Mouse (Mus musculus): Measurements from ENCODE around the gene Ube3b. TPM values are rescaled to one million over a fixed set of nuclear protein-coding genes. Genes with fewer than 3 reads are reported as not detected.

Gene Ube3b
- polyA plus RNA-seq, 1 experiment from 2014 or later, result 55.2 TPM

DNA sequence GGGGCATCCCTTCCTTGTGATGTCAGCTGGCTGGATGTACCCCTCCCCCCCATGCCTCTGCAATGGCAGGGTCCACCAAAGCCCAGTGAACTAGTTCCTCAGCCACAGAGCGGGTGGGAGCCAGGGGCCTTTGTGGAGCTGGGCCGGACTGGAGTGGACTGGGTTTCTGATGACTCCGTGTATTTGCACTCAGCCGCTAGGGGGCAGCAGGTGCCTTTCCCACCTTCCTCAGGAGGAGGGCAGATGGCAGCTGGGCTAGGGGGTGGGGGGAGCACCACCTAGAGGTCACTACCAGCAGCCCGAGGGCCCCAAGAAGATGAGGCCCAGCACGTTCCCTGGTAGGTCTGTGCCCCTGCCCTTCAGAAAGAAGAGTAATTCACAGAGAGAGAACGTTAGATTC lies 80.8 kb downstream of the Ube3b start:
- H3K9ac ChIP-seq (ENCODE audit: low read depth, low read length), result no peak overlapping the region
- no peaks in the 10 kb centered on the region for H3K9me3 ChIP-seq (ENCODE audit: control insufficient read depth, low read length)
- H3K27ac ChIP-seq (ENCODE audit: low read depth, low read length), result peak overlapping the region; percentile 67; the same call in 1 of the 2 replicates

DNA sequence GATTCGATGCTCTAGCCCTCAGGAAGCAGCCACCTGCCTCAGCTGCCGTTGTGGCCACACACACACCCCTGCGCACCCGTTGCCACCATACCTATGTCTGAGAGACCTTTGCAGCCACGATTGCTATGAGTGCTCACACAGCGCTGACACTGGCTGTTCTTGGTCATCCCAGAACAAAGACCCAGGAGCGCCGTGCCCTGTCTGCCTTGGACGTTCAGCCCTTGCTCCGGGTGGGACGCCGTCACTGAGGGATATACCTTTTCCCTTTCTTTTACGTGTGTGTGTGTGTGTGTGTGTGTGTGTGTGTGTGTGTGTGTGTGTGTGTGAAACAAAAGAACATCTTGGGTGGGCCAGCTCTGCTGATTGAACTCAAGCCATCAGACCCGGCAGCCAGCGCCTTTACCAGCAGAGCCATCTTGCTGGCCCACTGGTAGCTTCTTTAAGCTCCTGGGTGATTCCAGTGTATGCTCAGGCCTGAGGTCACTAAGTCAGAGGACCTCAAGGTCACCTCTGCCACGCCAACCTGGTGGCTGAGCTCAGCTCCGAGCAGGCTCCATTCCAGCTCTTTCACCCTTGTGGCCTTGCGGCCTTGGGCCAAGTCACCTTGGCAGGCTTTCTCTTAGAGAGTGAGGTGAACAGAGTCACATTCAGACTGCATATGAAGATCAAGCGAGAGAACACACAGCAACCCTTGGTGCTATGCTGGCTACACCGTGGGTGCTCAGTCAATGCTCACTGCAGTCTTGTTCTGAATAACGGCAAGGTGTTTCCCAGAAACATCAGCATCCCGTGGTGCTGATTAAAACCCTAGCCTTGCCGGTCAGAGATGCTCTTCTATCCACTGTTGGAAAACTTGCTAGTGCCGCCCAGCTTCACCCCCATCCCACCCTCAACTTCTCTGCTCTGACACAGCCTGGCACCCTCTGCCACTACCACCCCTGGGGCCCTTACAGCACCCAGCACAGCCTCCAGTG lies 81.9 kb downstream of the Ube3b start:
- 87% methylated on average over 24 of the region's 24 CpGs for WGBS

More for the DNA sequence above, 80.8 kb downstream of the Ube3b start:
- peaks cover 24% of the 10 kb centered on the region; the same call in 1 of the 2 replicates for H3K4me1 ChIP-seq (ENCODE audit: control insufficient read depth, insufficient read depth, low read length)
- no peak overlapping the region for H3K4me3 ChIP-seq (ENCODE audit: low read length)
- no peak overlapping the region for H3K4me2 ChIP-seq (replicated peaks; ENCODE audit: low read depth, low read length)
- no peaks in the 10 kb centered on the region for H3K36me3 ChIP-seq (ENCODE audit: control insufficient read depth, insufficient read depth, low read length)
- peak; percentile 51 for ATAC-seq (ENCODE audit: low FRiP score, low TSS enrichment)
- WGBS, result 6% methylated on average over 7 of the region's 7 CpGs
- peaks cover under 1% of the 10 kb centered on the region; the same call in 1 of the 2 replicates for H3K27me3 ChIP-seq (ENCODE audit: control insufficient read depth, insufficient read depth, low read length)

DNA sequence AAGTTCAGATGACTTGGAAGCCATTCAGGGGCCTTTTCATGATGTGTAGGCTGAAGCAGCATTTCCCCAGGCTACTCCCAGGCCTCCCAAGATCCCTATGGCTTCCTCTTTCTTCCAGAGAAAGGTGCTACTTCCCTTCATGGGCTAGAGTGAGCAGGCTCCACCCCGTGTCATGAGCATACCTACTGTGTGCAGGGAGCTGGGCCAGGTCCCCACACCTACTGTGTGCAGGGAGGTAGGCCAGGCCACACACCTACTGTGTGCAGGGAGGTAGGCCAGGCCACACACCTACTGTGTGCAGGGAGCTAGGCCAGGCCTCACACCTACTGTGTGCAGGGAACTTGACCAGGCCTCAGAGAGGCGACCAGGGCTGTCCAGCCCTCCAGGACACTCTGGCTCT lies 84.2 kb downstream of the Ube3b start:
- 71% methylated on average over 2 of the region's 2 CpGs for WGBS
- peaks cover 40% of the 10 kb centered on the region for H3K4me1 ChIP-seq (ENCODE audit: control insufficient read depth, insufficient read depth, low read length)

More for the DNA sequence above, 81.9 kb downstream of the Ube3b start:
- Histone ChIP-seq H3K27me3 (ENCODE audit: control insufficient read depth, insufficient read depth, low read length) (peaks cover 3% of the 10 kb centered on the region; the same call in 1 of the 2 replicates), H3K27ac (ENCODE audit: low read depth, low read length) (no peak overlapping the region), H3K4me3 (ENCODE audit: low read length) (no peak overlapping the region), H3K4me1 (ENCODE audit: control insufficient read depth, insufficient read depth, low read length) (peaks cover 35% of the 10 kb centered on the region), H3K4me2 (replicated peaks; ENCODE audit: low read depth, low read length) (no peak overlapping the region), H3K9ac (ENCODE audit: low read depth, low read length) (no peak overlapping the region), H3K36me3 (ENCODE audit: control insufficient read depth, insufficient read depth, low read length) (no peaks in the 10 kb centered on the region), H3K9me3 (ENCODE audit: control insufficient read depth, low read length) (no peaks in the 10 kb centered on the region)
- ATAC-seq (ENCODE audit: low FRiP score, low TSS enrichment), result no peak

DNA sequence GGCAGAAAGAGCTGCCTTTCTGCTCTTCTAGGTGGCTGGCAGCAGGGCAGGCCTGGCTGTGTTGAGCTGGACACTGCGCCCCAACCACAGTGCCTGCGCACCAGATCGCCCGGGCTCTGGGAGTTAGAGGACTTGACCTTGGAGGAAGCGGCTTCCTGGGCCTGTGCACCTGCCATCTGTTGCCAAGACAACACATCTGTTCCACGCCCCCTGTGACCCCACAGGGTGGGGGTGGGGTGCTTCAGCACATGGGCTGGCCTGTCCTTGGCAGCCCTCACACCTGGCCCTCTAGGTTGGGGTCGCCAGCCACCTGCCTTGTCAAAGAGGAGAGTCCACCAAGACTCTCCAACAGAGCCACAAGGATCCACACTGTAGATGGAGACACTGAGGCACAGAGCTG lies 85.2 kb downstream of the Ube3b start:
- Histone ChIP-seq H3K4me2 (replicated peaks; ENCODE audit: low read depth, low read length) (no peak overlapping the region), H3K27me3 (ENCODE audit: control insufficient read depth, insufficient read depth, low read length) (peaks cover 3% of the 10 kb centered on the region; the same call in 1 of the 2 replicates), H3K4me1 (ENCODE audit: control insufficient read depth, insufficient read depth, low read length) (peaks cover 35% of the 10 kb centered on the region), H3K9ac (ENCODE audit: low read depth, low read length) (no peak overlapping the region), H3K27ac (ENCODE audit: low read depth, low read length) (no peak overlapping the region), H3K9me3 (ENCODE audit: control insufficient read depth, low read length) (no peaks in the 10 kb centered on the region), H3K4me3 (ENCODE audit: low read length) (no peak overlapping the region), H3K36me3 (ENCODE audit: control insufficient read depth, insufficient read depth, low read length) (no peaks in the 10 kb centered on the region)
- WGBS, result 59% methylated on average over 7 of the region's 7 CpGs
- no peak for ATAC-seq (ENCODE audit: low FRiP score, low TSS enrichment)

More for the DNA sequence above, 84.2 kb downstream of the Ube3b start:
- no peak for ATAC-seq (ENCODE audit: low FRiP score, low TSS enrichment)
- H3K9ac ChIP-seq (ENCODE audit: low read depth, low read length), result no peak overlapping the region
- H3K9me3 ChIP-seq (ENCODE audit: control insufficient read depth, low read length), result no peaks in the 10 kb centered on the region
- H3K27me3 ChIP-seq (ENCODE audit: control insufficient read depth, insufficient read depth, low read length), result peaks cover 3% of the 10 kb centered on the region; the same call in 1 of the 2 replicates
- no peak overlapping the region for H3K4me2 ChIP-seq (replicated peaks; ENCODE audit: low read depth, low read length)
- no peak overlapping the region for H3K27ac ChIP-seq (ENCODE audit: low read depth, low read length)
- no peak overlapping the region for H3K4me3 ChIP-seq (ENCODE audit: low read length)
- H3K36me3 ChIP-seq (ENCODE audit: control insufficient read depth, insufficient read depth, low read length), result no peaks in the 10 kb centered on the region

DNA sequence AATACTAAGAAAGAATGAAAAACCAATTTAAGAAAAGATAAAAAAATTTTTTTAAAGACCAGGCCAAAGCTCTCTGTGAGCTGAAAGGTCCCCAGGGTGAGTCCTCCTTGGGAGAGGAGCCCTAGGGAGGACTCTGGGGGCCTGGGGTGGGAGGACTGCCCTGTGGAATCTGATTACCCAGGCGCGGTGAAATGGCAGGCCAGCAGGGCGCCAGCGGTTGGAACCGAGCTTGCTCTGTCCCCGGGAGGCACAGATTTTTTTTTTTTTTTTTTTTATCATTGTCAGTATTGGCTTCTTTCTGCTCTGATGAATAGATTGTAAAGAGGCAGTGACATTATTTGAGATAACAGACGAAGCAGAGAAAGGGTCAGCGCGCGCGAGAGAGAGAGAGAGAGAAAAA lies 86.6 kb downstream of the Ube3b start:
- 2% methylated on average over 11 of the region's 11 CpGs for WGBS
- Histone ChIP-seq H3K9me3 (ENCODE audit: control insufficient read depth, low read length) (no peaks in the 10 kb centered on the region), H3K4me3 (ENCODE audit: low read length) (peak overlapping the region; percentile 22), H3K27ac (ENCODE audit: low read depth, low read length) (peak overlapping the region; percentile 88; the same call in 1 of the 2 replicates), H3K4me1 (ENCODE audit: control insufficient read depth, insufficient read depth, low read length) (peaks cover 29% of the 10 kb centered on the region), H3K9ac (ENCODE audit: low read depth, low read length) (peak overlapping the region; percentile 42; the same call in 1 of the 2 replicates), H3K36me3 (ENCODE audit: control insufficient read depth, insufficient read depth, low read length) (no peaks in the 10 kb centered on the region), H3K4me2 (replicated peaks; ENCODE audit: low read depth, low read length) (peak overlapping the region; percentile 49), H3K27me3 (ENCODE audit: control insufficient read depth, insufficient read depth, low read length) (peaks cover 3% of the 10 kb centered on the region; the same call in 1 of the 2 replicates)
- peak; percentile 53 for ATAC-seq (ENCODE audit: low FRiP score, low TSS enrichment)

DNA sequence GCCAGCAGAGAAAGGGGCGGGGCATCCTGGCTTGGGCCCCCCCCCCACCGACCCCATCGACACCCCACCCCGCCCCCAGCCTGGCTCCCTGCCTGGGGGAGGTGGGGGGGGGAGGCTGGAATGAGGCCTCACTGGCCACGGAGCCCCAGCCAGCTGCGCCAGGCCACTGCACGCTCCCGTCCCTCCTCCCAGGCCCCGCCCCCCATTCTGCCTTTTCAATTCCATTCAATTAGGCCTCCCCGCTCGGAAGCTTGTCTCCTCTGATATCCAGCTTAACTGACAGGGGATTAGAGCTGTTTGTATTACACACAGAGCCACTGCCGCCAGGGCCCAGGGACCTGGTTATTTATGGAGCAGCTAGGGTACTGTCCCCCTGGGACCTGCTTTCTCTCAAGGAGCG lies 87.0 kb downstream of the Ube3b start:
- H3K4me2 ChIP-seq (replicated peaks; ENCODE audit: low read depth, low read length), result peak overlapping the region; percentile 49
- no peaks in the 10 kb centered on the region for H3K36me3 ChIP-seq (ENCODE audit: control insufficient read depth, insufficient read depth, low read length)
- H3K27me3 ChIP-seq (ENCODE audit: control insufficient read depth, insufficient read depth, low read length), result peaks cover 3% of the 10 kb centered on the region; the same call in 1 of the 2 replicates
- peak overlapping the region; percentile 42; the same call in 1 of the 2 replicates for H3K9ac ChIP-seq (ENCODE audit: low read depth, low read length)
- under 1% methylated on average over 8 of the region's 13 CpGs for WGBS
- H3K4me3 ChIP-seq (ENCODE audit: low read length), result peak overlapping the region; percentile 22
- H3K4me1 ChIP-seq (ENCODE audit: control insufficient read depth, insufficient read depth, low read length), result peaks cover 29% of the 10 kb centered on the region
- H3K27ac ChIP-seq (ENCODE audit: low read depth, low read length), result peak overlapping the region; percentile 88
- peak; percentile 82 for ATAC-seq (ENCODE audit: low FRiP score, low TSS enrichment)
- H3K9me3 ChIP-seq (ENCODE audit: control insufficient read depth, low read length), result no peaks in the 10 kb centered on the region

DNA sequence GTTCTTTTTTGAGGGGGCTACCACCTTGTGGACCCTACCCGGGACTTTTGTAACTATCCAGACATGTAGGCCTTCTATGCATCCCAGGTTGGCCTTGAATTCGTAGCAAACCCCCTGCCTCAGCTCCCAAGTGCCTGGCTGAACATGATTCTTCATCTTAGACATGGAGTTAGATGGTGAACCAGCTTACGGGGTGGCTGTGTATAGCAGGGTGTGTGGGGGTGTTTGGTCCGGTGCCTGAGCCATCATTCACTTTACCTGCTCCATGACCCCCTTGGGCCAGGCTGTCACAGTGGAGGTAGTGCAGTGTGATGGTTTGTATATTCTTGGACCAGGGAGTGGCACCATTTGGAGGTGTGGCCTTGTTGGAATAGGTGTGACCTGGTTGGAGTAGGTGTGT lies 87.6 kb downstream of the Ube3b start:
- Histone ChIP-seq H3K27me3 (ENCODE audit: control insufficient read depth, insufficient read depth, low read length) (peaks cover 3% of the 10 kb centered on the region; the same call in 1 of the 2 replicates), H3K36me3 (ENCODE audit: control insufficient read depth, insufficient read depth, low read length) (no peaks in the 10 kb centered on the region), H3K27ac (ENCODE audit: low read depth, low read length) (peak overlapping the region; percentile 88), H3K4me2 (replicated peaks; ENCODE audit: low read depth, low read length) (peak overlapping the region; percentile 49; the same call in 1 of the 2 replicates), H3K9me3 (ENCODE audit: control insufficient read depth, low read length) (no peaks in the 10 kb centered on the region), H3K4me3 (ENCODE audit: low read length) (no peak overlapping the region), H3K9ac (ENCODE audit: low read depth, low read length) (no peak overlapping the region; the same call in 1 of the 2 replicates), H3K4me1 (ENCODE audit: control insufficient read depth, insufficient read depth, low read length) (peaks cover 29% of the 10 kb centered on the region)
- ATAC-seq (ENCODE audit: low FRiP score, low TSS enrichment), result no peak
- 56% methylated on average over 4 of the region's 4 CpGs for WGBS

DNA sequence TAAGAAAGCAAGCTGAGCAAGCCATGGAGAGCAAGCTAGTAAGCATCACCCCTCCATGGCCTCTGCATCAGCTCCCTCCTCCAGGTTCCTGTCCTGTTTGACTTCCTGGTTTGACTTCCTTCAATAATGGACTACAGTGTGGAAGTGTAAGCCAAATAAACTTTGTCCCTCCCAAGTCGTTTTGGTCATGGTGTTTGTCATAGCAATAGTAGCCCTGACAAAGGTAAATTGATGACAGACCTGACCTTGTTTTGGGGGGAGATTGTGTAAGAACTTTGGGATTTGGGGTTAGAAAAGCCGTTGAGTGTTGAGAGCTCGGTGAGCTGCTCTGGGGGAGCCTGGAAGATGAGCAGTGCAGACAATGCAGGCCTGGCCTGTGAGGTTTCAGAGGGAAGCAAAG lies 90.0 kb downstream of the Ube3b start:
- Histone ChIP-seq H3K9me3 (ENCODE audit: control insufficient read depth, low read length) (no peaks in the 10 kb centered on the region), H3K4me3 (ENCODE audit: low read length) (no peak overlapping the region), H3K9ac (ENCODE audit: low read depth, low read length) (no peak overlapping the region), H3K27me3 (ENCODE audit: control insufficient read depth, insufficient read depth, low read length) (peaks cover 3% of the 10 kb centered on the region; the same call in 1 of the 2 replicates), H3K4me1 (ENCODE audit: control insufficient read depth, insufficient read depth, low read length) (peaks cover 30% of the 10 kb centered on the region), H3K4me2 (replicated peaks; ENCODE audit: low read depth, low read length) (no peak overlapping the region), H3K27ac (ENCODE audit: low read depth, low read length) (no peak overlapping the region), H3K36me3 (ENCODE audit: control insufficient read depth, insufficient read depth, low read length) (no peaks in the 10 kb centered on the region)
- 64% methylated on average over 3 of the region's 3 CpGs for WGBS
- no peak for ATAC-seq (ENCODE audit: low FRiP score, low TSS enrichment)

Data from kidney, embryonic 14.5 days (tissue).